Mouse (Mus musculus): ENCODE measurements around the gene Ntm. TPM values are rescaled to one million over a fixed set of nuclear protein-coding genes. Genes with fewer than 3 reads are reported as not detected.

The Ntm gene
- polyA plus RNA-seq, 1 experiment from 2014 or later = 0.76 TPM

- Histone ChIP-seq H3K4me3 (ENCODE audit: low read depth, low read length) (no peak overlapping the region), H3K9me3 (ENCODE audit: low read length) (no peaks in the 10 kb centered on the region), H3K9ac (replicated peaks; ENCODE audit: low read depth) (no peak overlapping the region), H3K4me1 (ENCODE audit: insufficient read depth, low read depth, low read length) (no peaks in the 10 kb centered on the region), H3K4me2 (replicated peaks; ENCODE audit: low read depth, low read length) (no peak overlapping the region), H3K27ac (ENCODE audit: low read length) (no peak overlapping the region), H3K27me3 (replicated peaks; ENCODE audit: insufficient read depth, low read length) (no peaks in the 10 kb centered on the region), H3K36me3 (ENCODE audit: insufficient read depth, low read length) (no peaks in the 10 kb centered on the region)
- peak; percentile 73 for TF ChIP-seq CTCF (IDR thresholded peaks at IDR 0.05)
- no peak for TF ChIP-seq EP300 (IDR thresholded peaks at IDR 0.05)
- DNase-seq (ENCODE audit: low spot score) (peak; percentile 25), ATAC-seq (no peak)
- 48% methylated on average over 8 of the region's 8 CpGs for WGBS
These were observed 377.1 kb downstream of the Ntm start for GRCm38 (mm10) chr9:29585746-29586380.

DNA sequence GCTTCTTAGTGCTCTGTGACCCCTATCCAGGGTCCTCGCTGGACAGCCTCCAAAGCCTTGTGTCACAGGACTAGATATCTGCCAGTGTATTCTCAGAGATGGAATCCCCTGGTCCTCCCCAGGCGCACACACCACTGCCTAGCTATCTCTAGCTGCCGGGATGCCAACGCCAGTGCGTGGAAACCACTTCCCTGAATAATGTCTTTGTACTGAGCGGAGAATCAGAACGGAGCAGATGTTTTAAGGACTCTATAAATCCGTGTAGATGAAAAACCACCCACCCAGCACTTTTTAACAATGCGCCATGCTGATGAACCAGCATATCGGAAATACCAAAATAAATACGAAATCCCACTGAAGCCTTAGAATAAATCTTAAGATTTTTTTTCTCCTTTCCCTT, 384.7 kb downstream of the Ntm start:
- H3K27ac ChIP-seq (ENCODE audit: low read length) = no peak overlapping the region
- H3K4me1 ChIP-seq (ENCODE audit: insufficient read depth, low read depth, low read length) = no peaks in the 10 kb centered on the region
- H3K27me3 ChIP-seq (replicated peaks; ENCODE audit: insufficient read depth, low read length) = no peaks in the 10 kb centered on the region
- no peak for TF ChIP-seq EP300 (IDR thresholded peaks at IDR 0.05)
- TF ChIP-seq CTCF (IDR thresholded peaks at IDR 0.05) = no peak
- H3K4me3 ChIP-seq (ENCODE audit: low read depth, low read length) = no peak overlapping the region
- H3K36me3 ChIP-seq (ENCODE audit: insufficient read depth, low read length) = no peaks in the 10 kb centered on the region
- ATAC-seq (no peak), DNase-seq (ENCODE audit: low spot score) (no peak)
- no peak overlapping the region for H3K4me2 ChIP-seq (replicated peaks; ENCODE audit: low read depth, low read length)
- 72% methylated on average over 11 of the region's 11 CpGs for WGBS
- no peak overlapping the region for H3K9ac ChIP-seq (replicated peaks; ENCODE audit: low read depth)
- H3K9me3 ChIP-seq (ENCODE audit: low read length) = no peaks in the 10 kb centered on the region

- TF ChIP-seq CTCF (IDR thresholded peaks at IDR 0.05) = no peak
- no peak for TF ChIP-seq EP300 (IDR thresholded peaks at IDR 0.05)
- ATAC-seq (no peak), DNase-seq (ENCODE audit: low spot score) (no peak)
- Histone ChIP-seq H3K27ac (ENCODE audit: low read length) (no peak overlapping the region), H3K4me2 (replicated peaks; ENCODE audit: low read depth, low read length) (no peak overlapping the region), H3K4me3 (ENCODE audit: low read depth, low read length) (no peak overlapping the region), H3K9ac (replicated peaks; ENCODE audit: low read depth) (no peak overlapping the region), H3K4me1 (ENCODE audit: insufficient read depth, low read depth, low read length) (no peaks in the 10 kb centered on the region), H3K36me3 (ENCODE audit: insufficient read depth, low read length) (no peaks in the 10 kb centered on the region), H3K27me3 (replicated peaks; ENCODE audit: insufficient read depth, low read length) (no peaks in the 10 kb centered on the region), H3K9me3 (ENCODE audit: low read length) (no peaks in the 10 kb centered on the region)
- WGBS = 59% methylated on average over 4 of the region's 4 CpGs
These were observed 386.8 kb downstream of the Ntm start for GRCm38 (mm10) chr9:29576051-29576533.

GRCm38 (mm10) chr9:29574548-29574947, 388.4 kb downstream of the Ntm start:
- no peak for TF ChIP-seq CTCF (IDR thresholded peaks at IDR 0.05)
- TF ChIP-seq EP300 (IDR thresholded peaks at IDR 0.05) = no peak
- Histone ChIP-seq H3K9me3 (ENCODE audit: low read length) (no peaks in the 10 kb centered on the region), H3K4me1 (ENCODE audit: insufficient read depth, low read depth, low read length) (no peaks in the 10 kb centered on the region), H3K27ac (ENCODE audit: low read length) (no peak overlapping the region), H3K36me3 (ENCODE audit: insufficient read depth, low read length) (no peaks in the 10 kb centered on the region), H3K27me3 (replicated peaks; ENCODE audit: insufficient read depth, low read length) (no peaks in the 10 kb centered on the region), H3K4me2 (replicated peaks; ENCODE audit: low read depth, low read length) (no peak overlapping the region), H3K4me3 (ENCODE audit: low read depth, low read length) (no peak overlapping the region), H3K9ac (replicated peaks; ENCODE audit: low read depth) (no peak overlapping the region)
- 80% methylated on average over 5 of the region's 5 CpGs for WGBS
- ATAC-seq = no peak
- DNase-seq (ENCODE audit: low spot score) = no peak

- Histone ChIP-seq H3K27ac (ENCODE audit: low read length) (no peak overlapping the region), H3K9ac (replicated peaks; ENCODE audit: low read depth) (no peak overlapping the region), H3K9me3 (ENCODE audit: low read length) (no peaks in the 10 kb centered on the region), H3K4me2 (replicated peaks; ENCODE audit: low read depth, low read length) (no peak overlapping the region), H3K36me3 (ENCODE audit: insufficient read depth, low read length) (no peaks in the 10 kb centered on the region), H3K4me3 (ENCODE audit: low read depth, low read length) (no peak overlapping the region), H3K27me3 (replicated peaks; ENCODE audit: insufficient read depth, low read length) (no peaks in the 10 kb centered on the region), H3K4me1 (ENCODE audit: insufficient read depth, low read depth, low read length) (no peaks in the 10 kb centered on the region)
- DNase-seq (ENCODE audit: low spot score) (no peak), ATAC-seq (no peak)
- WGBS = 38% methylated on average over 5 of the region's 5 CpGs
- no peak for TF ChIP-seq CTCF (IDR thresholded peaks at IDR 0.05)
- TF ChIP-seq EP300 (IDR thresholded peaks at IDR 0.05) = no peak
These were observed 394.4 kb downstream of the Ntm start for GRCm38 (mm10) chr9:29568571-29568970.

- 85% methylated on average over 5 of the region's 5 CpGs for WGBS
- no peak overlapping the region for H3K4me3 ChIP-seq (ENCODE audit: low read depth, low read length)
- ATAC-seq = no peak
- no peaks in the 10 kb centered on the region for H3K36me3 ChIP-seq (ENCODE audit: insufficient read depth, low read length)
- no peaks in the 10 kb centered on the region for H3K27me3 ChIP-seq (replicated peaks; ENCODE audit: insufficient read depth, low read length)
- no peak for DNase-seq (ENCODE audit: low spot score)
- no peak overlapping the region for H3K27ac ChIP-seq (ENCODE audit: low read length)
- H3K9me3 ChIP-seq (ENCODE audit: low read length) = no peaks in the 10 kb centered on the region
- TF ChIP-seq EP300 (IDR thresholded peaks at IDR 0.05) (no peak), CTCF (IDR thresholded peaks at IDR 0.05) (no peak)
- no peak overlapping the region for H3K9ac ChIP-seq (replicated peaks; ENCODE audit: low read depth)
- H3K4me2 ChIP-seq (replicated peaks; ENCODE audit: low read depth, low read length) = no peak overlapping the region
- no peaks in the 10 kb centered on the region for H3K4me1 ChIP-seq (ENCODE audit: insufficient read depth, low read depth, low read length)
These were observed 400.4 kb downstream of the Ntm start for GRCm38 (mm10) chr9:29562419-29563071.
